Mouse (Mus musculus): ENCODE measurements at regions not wholly inside any gene's neighbourhood (a gene's known extent, or its start where the extent isn't known, plus 50 kb on each side); places are given as distances from the start of the nearest gene placed in this dataset.

DNA sequence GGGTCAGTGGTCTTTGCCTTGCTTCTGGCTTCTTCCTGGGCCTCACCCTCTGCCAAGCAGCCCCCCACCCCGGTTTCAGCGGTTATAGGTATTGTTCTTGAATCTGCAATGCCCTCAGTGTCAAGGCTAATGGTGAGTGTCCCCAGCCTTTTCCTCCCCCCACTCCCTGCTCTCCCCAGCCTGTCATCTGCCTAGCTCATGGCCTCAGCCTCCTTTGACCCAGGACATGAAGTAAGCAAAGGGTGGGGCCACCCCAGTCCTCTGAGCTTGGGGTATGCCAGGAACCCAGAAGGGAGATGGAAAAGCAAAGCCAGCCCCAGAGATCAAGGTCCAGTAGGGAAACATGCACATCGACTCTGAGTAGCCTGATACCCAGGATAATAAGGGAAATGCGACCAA, 76.5 kb upstream of the Rxra start:
- TF ChIP-seq CTCF (IDR thresholded peaks at IDR 0.05; ENCODE audit: extremely low read depth, insufficient read length, insufficient replicate concordance, low read depth, low read length) (no peak), POLR2A (IDR thresholded peaks at IDR 0.05; ENCODE audit: low read depth, low read length) (no peak)
